Mouse (Mus musculus) midbrain, embryonic 13.5 days (tissue): ENCODE results near the gene Recql5. TPM values are rescaled to one million over a fixed set of nuclear protein-coding genes. Genes with fewer than 3 reads are reported as not detected.

Experiments used
- ATAC-seq: fragments of 200-750 bp; cut with Nextera tagmentation; 2 replicates; pipeline ENCODE4 v1.8.0; 2017; ENCODE audit warnings: mild to moderate bottlenecking, moderate TSS enrichment, moderate library complexity
- H3K27ac ChIP-seq: fragments of 300-500 bp; sonication (generic); 2 replicates; pipeline ENCODE4 v1.5.1; 2015; ENCODE audit warnings: inconsistent platforms, mild to moderate bottlenecking, moderate library complexity
- H3K27me3 ChIP-seq: fragments of 300-500 bp; sonication (generic); 2 replicates; pipeline ENCODE4 v1.6.1; 2015; ENCODE audit warnings: mild to moderate bottlenecking, inconsistent platforms
- H3K36me3 ChIP-seq: fragments of 300-500 bp; sonication (generic); 2 replicates; pipeline ENCODE4 v1.6.1; 2015; ENCODE audit warnings: mild to moderate bottlenecking, inconsistent platforms
- H3K4me1 ChIP-seq: fragments of 300-500 bp; sonication (generic); replicated peaks from 2 replicates; pipeline ENCODE4 v1.6.1; 2015; ENCODE audit warnings: inconsistent platforms
- H3K4me2 ChIP-seq: fragments of 300-500 bp; sonication (generic); replicated peaks from 2 replicates; pipeline ENCODE4 v1.6.1; 2015; ENCODE audit warnings: moderate library complexity, mild to moderate bottlenecking, inconsistent platforms
- H3K4me3 ChIP-seq: fragments of 300-500 bp; sonication (generic); replicated peaks from 2 replicates; pipeline ENCODE4 v1.5.1; 2015; ENCODE audit warnings: mild to moderate bottlenecking, inconsistent platforms
- H3K9ac ChIP-seq: fragments of 300-500 bp; sonication (generic); replicated peaks from 2 replicates; pipeline ENCODE4 v1.6.1; 2015; ENCODE audit warnings: mild to moderate bottlenecking, inconsistent platforms
- H3K9me3 ChIP-seq: fragments of 300-500 bp; sonication (generic); 2 replicates; pipeline ENCODE4 v1.6.1; 2016; ENCODE audit warnings: mild to moderate bottlenecking, inconsistent platforms
- WGBS: fragments of 180-500 bp; shearing (Covaris S2); methylation state at CpG from one replicate; pipeline ENCODE4 v1.1.7; 2015; 5-methylcytosine and 5-hydroxymethylcytosine counted together
- polyA plus RNA-seq: library from polyadenylated mRNA; unstranded; fragments of >200 nt; fragmentation: Nextera tagmentation; extraction: Ambion mirVana; gene quantifications from 2 replicates; pipeline ENCODE4 v1.2.1, GENCODE M21; 2015

The Recql5 gene
- polyA plus RNA-seq, 1 experiment from 2014 or later, result 29.2 TPM

DNA sequence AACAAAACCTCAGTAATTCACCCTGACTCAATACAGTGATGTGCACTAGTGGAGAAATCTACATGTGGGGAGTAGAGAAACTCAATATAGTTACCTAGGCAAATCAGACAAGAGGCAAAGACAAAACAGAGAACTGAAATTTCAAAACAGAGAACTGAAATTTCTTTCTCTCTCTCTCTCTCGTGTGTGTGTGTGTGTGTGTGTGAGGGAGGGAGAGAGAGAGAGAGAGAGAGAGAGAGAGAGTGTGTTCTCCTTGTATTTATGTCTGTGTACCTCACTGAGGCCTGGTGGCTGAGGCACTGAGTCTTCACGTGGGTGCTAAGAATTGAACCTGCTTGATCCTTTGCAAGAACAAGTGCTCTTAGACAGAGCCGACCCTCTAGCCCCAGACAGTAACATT lies 3.5 kb downstream of the Recql5 start:
- Histone ChIP-seq H3K9ac (no peak overlapping the region), H3K4me3 (no peak overlapping the region), H3K9me3 (no peaks in the 10 kb centered on the region), H3K4me1 (peaks cover 22% of the 10 kb centered on the region), H3K27me3 (no peaks in the 10 kb centered on the region), H3K36me3 (peaks cover 27% of the 10 kb centered on the region), H3K4me2 (no peak overlapping the region), H3K27ac (no peak overlapping the region)
- ATAC-seq, result no peak
- 75% methylated on average over 3 of the region's 3 CpGs for WGBS

DNA sequence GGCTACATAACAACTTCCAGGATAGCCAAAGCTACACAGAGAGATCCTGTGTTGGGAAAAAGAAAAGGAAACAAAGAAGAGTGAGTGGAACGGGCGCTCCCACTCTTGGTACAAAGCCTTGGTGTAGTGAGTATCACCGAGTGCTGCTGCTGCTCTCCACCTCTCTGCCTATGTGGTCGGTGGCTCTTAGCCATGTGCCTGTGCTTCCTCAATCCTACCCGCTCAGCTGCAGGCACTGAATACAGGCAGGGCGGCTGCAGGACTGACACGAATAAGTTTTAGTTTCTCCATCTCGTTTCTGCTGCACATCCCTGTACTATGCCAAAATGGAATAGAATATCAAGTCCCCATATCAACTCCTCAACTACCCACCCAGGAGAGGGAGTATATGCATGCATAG lies 4.2 kb downstream of the Recql5 start:
- H3K4me3 ChIP-seq, result no peak overlapping the region
- H3K27me3 ChIP-seq, result no peaks in the 10 kb centered on the region
- H3K36me3 ChIP-seq, result peaks cover 34% of the 10 kb centered on the region
- H3K4me2 ChIP-seq, result no peak overlapping the region
- H3K9me3 ChIP-seq, result no peaks in the 10 kb centered on the region
- WGBS, result 89% methylated on average over 8 of the region's 8 CpGs
- H3K27ac ChIP-seq, result no peak overlapping the region
- ATAC-seq, result no peak
- peaks cover 14% of the 10 kb centered on the region for H3K4me1 ChIP-seq
- no peak overlapping the region for H3K9ac ChIP-seq

DNA sequence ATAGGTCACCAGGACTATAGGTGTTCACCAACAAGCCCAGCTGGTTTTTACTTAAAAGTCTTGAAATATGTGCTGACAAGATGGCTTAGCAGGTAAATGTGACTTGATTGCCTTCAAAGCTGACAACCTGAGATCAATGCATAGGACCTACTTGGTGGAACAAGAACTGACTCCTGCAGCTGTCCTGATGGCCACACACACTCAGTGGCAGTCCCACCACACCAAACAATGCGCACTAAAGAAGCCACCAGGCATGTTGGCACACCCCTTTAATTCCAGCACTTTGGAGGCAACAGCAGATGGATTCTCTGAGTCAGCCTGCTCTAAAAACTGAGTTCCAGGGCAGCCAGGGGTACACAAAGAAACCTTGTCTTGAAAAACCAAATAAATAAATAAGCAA lies 11.3 kb downstream of the Recql5 start:
- Histone ChIP-seq H3K27ac (no peak overlapping the region), H3K4me2 (no peak overlapping the region), H3K27me3 (no peaks in the 10 kb centered on the region), H3K4me1 (no peaks in the 10 kb centered on the region), H3K9me3 (no peaks in the 10 kb centered on the region), H3K4me3 (no peak overlapping the region), H3K9ac (no peak overlapping the region), H3K36me3 (peaks cover 40% of the 10 kb centered on the region)
- WGBS, result 87% methylated on average over 1 of the region's 1 CpGs
- ATAC-seq, result no peak

DNA sequence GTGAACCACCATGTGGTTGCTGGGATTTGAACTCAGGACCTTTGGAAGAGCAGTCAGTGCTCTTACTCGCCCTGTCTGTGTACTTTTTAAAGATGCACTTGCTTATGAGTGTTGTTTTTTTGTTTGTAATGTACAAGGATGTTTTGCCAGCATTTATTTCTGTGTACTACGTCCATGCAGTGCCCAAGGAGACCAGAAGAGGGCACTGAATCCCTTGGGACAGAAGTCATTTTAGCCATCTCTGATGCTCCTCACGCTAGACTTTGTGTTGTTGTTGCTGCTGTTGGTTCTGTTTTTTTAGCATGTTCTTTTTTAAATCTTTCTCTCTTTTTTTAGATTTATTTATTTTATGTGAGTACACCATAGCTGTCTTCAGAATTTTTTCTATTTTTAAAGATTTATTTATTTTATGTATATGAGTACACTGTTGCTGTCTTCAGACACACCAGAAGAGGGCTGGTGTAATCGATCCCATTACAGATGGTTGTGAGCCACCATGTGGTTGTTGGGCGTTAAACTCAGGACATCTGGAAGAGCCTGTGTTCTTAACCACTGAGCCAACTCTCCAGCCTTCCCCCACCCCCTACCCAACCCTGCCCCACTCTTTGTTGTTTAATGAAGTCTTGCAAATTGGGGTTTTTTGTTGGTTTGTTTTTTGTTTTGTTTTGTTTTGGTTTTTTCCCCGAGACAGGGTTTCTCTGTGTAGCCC lies 13.0 kb downstream of the Recql5 start:
- Histone ChIP-seq H3K4me1 (no peaks in the 10 kb centered on the region), H3K4me3 (no peak overlapping the region), H3K4me2 (no peak overlapping the region), H3K27me3 (no peaks in the 10 kb centered on the region), H3K36me3 (peaks cover 58% of the 10 kb centered on the region), H3K9ac (no peak overlapping the region), H3K9me3 (no peaks in the 10 kb centered on the region), H3K27ac (no peak overlapping the region)
- 55% methylated on average over 6 of the region's 6 CpGs for WGBS
- ATAC-seq, result no peak

DNA sequence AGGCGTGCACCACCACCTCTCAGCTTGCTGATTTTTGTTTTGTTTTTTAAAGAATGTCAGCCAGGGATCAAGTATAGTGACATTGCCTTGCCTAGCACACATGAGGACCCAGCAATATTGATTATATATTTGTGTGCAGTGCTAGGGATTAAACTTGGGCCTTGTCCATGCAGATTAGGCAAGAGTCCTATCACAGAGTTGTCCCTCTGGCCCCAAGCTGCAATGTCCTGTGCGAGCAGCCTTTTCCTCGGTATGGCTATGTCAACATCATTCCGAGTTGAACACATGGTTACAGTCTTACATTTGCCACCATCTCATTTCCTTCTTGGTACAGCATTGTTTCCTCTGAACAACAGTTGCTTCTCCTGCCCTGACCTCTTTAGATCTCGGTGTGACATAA lies 14.2 kb downstream of the Recql5 start:
- H3K4me3 ChIP-seq, result no peak overlapping the region
- no peak overlapping the region for H3K27ac ChIP-seq
- 97% methylated on average over 5 of the region's 5 CpGs for WGBS
- H3K9me3 ChIP-seq, result no peaks in the 10 kb centered on the region
- H3K9ac ChIP-seq, result no peak overlapping the region
- H3K27me3 ChIP-seq, result no peaks in the 10 kb centered on the region
- ATAC-seq, result no peak
- peaks cover 62% of the 10 kb centered on the region for H3K36me3 ChIP-seq
- H3K4me1 ChIP-seq, result no peaks in the 10 kb centered on the region
- no peak overlapping the region for H3K4me2 ChIP-seq

DNA sequence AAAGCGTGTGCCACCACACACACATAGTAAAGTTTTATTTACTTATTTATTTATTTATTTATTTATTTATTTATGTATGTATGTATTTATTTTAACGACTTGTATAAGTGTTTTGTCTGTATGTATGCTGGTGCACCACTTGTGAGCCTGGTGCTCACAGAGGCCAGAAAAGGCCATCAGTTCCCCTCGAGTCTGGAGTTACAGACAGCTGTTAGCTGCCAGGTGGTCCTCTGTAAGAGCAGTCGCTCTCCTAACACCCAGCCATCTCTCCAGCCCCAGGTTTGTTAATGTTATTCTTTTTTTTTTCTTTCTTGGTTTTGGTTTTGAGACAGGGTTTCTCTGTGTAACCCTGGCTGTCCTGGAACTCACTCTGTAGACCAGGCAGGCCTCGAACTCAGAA lies 14.6 kb downstream of the Recql5 start:
- no peaks in the 10 kb centered on the region for H3K9me3 ChIP-seq
- ATAC-seq, result no peak
- no peaks in the 10 kb centered on the region for H3K4me1 ChIP-seq
- WGBS, result 89% methylated on average over 5 of the region's 5 CpGs
- no peak overlapping the region for H3K9ac ChIP-seq
- no peak overlapping the region for H3K4me3 ChIP-seq
- H3K4me2 ChIP-seq, result no peak overlapping the region
- no peaks in the 10 kb centered on the region for H3K27me3 ChIP-seq
- H3K27ac ChIP-seq, result no peak overlapping the region
- peaks cover 63% of the 10 kb centered on the region for H3K36me3 ChIP-seq

DNA sequence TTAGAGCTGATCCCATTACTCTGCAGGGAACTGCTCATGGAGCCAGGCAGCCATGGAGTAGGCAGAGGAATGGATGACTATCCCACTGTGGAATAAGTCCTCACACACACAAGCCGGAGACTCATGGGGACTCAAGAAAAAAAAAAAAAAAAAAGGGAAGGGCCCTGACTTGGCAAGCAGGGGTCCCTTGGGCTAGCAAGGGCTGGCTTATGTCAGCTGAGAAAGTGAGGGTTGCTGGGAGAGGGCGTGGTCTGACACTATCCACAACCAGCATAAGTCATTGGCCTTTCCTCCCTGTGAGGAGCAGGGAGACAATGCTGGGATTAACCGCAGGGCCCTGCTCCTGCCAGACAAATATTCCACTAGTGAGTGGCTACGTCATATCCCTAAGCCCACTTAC lies 16.7 kb downstream of the Recql5 start:
- Histone ChIP-seq H3K27ac (no peak overlapping the region), H3K9ac (no peak overlapping the region), H3K4me3 (no peak overlapping the region), H3K4me1 (no peaks in the 10 kb centered on the region), H3K4me2 (no peak overlapping the region), H3K27me3 (no peaks in the 10 kb centered on the region), H3K36me3 (peaks cover 64% of the 10 kb centered on the region), H3K9me3 (no peaks in the 10 kb centered on the region)
- WGBS, result 85% methylated on average over 4 of the region's 4 CpGs
- no peak for ATAC-seq

DNA sequence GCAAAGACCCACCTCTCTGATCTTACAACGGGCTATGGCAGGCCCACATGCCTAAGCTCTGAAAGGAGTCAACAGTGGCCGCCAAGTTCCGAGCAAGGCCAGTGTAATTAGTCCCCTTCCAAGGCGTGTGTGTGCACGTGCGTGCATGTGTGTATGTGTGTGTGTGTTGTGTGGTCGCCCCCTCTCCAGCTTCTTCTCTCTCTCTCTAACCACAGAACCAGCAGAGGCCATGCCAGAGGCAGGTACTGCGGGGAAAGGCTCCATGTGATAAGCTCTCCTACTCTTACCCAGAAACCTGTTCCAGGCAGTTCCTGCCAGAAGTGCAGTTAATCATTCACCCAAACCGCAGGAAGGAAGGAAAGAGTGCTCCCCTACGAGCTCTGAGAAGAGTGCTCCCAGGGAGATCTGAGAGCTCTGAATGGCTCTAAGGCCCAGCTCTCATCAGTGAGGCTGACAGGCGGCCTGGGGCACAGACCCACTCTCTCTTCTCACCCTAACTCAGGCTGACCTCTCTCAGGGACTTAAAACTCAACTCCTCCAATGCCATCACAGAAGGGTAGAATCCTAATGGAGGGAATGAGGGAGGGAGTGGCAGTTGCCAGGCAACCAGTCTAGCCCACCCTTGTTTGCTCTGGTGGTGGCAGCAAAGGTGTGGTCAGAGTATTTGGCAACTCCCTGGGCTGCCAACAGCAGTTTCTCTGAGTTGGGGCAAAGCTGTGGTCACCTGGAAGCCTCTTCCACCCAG lies 21.5 kb downstream of the Recql5 start, which contains the start of gene Smim6:
Gene Smim6, plus strand, starts transcription at position 386 of the 745 bp plus-strand sequence.
- Histone ChIP-seq H3K9me3 (no peaks in the 10 kb centered on the region), H3K4me2 (no peak within 1 kb of the TSS), H3K27ac (no peak within 1 kb of the TSS), H3K36me3 (peaks cover 68% of the 10 kb centered on the region), H3K4me1 (no peaks in the 10 kb centered on the region), H3K27me3 (no peaks in the 10 kb centered on the region), H3K4me3 (no peak within 1 kb of the TSS), H3K9ac (no peak within 1 kb of the TSS)
- 88% methylated on average over 11 of the region's 11 CpGs for WGBS
- no peak for ATAC-seq

DNA sequence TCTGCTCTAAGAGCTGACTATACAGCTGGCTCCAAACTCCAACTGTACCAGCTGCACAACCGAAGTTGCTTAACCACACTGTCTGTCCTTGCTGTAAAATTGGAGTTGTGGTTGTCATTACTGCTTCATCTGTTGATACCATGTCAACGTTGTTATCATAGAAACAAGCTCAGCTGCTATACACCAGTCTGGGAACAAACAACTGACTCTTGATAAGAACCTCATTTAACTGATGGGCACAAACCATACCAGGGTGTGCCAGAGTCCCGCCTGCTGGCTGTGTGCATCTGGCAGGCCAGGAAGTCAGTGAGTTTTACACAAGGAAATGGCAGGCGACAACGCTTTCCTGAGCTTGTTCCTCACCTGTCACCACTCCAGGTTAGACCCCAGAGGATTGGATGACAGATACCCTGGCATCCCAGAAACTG lies 22.1 kb downstream of the Recql5 start:
- Histone ChIP-seq H3K36me3 (peaks cover 61% of the 10 kb centered on the region), H3K4me1 (no peaks in the 10 kb centered on the region), H3K9me3 (no peaks in the 10 kb centered on the region), H3K4me3 (no peak overlapping the region), H3K27ac (no peak overlapping the region), H3K9ac (no peak overlapping the region), H3K4me2 (no peak overlapping the region), H3K27me3 (no peaks in the 10 kb centered on the region)
- WGBS, result 96% methylated on average over 5 of the region's 5 CpGs
- no peak for ATAC-seq

DNA sequence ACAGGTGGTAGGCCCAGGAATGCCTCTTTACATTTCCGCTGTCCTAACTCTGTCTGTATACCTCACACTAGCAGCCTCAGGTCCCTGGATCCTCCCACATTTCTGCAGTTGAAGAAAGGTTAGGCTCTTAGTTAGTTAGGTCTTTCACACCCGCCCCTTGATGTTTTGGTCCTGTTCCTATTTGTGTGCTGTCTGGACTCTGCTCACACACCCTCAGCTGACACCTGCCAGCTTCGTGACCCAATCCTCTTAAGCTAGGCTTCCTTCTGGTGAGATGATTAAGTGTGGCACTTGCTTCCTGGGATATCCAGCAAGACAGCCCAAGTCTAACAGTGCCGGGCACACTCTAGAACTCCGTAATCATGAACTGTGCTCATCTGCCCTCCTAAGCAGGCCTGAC lies 26.8 kb downstream of the Recql5 start:
- Histone ChIP-seq H3K4me3 (no peak overlapping the region), H3K4me2 (no peak overlapping the region), H3K27me3 (no peaks in the 10 kb centered on the region), H3K9ac (0 out of 2 replicates have a peak overlapping the region, but pooled peaks have one; percentile 23), H3K4me1 (0 out of 2 replicates have a peak, but pooled peaks cover 17% of the 10 kb centered on the region), H3K36me3 (peaks cover 29% of the 10 kb centered on the region), H3K27ac (no peak overlapping the region), H3K9me3 (no peaks in the 10 kb centered on the region)
- no peak for ATAC-seq
- WGBS, result 90% methylated on average over 5 of the region's 5 CpGs

DNA sequence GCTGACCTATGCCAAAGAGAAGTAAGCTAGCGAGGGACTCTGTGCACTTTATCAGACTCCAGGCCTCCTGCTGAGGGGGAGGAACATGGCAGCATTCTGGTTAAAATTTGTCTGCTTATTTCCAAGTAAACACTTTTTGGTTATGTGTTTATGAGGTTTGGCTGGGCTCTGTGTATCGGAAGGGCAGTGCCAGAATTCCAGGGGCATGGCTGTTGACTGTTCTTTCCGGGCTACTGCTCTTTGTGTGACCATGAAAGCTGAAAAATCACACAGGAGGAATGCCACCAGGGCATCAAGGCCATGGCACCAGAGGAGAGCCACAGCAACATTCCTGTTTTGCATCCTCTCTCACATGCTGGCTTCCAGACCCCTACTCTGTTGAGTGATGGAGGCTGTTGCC lies 27.2 kb downstream of the Recql5 start:
- Histone ChIP-seq H3K4me2 (no peak overlapping the region), H3K4me3 (no peak overlapping the region), H3K9me3 (no peaks in the 10 kb centered on the region), H3K36me3 (peaks cover 28% of the 10 kb centered on the region), H3K27ac (no peak overlapping the region), H3K9ac (0 out of 2 replicates have a peak overlapping the region, but pooled peaks have one; percentile 23), H3K27me3 (no peaks in the 10 kb centered on the region), H3K4me1 (0 out of 2 replicates have a peak, but pooled peaks cover 17% of the 10 kb centered on the region)
- 76% methylated on average over 3 of the region's 3 CpGs for WGBS
- no peak for ATAC-seq

DNA sequence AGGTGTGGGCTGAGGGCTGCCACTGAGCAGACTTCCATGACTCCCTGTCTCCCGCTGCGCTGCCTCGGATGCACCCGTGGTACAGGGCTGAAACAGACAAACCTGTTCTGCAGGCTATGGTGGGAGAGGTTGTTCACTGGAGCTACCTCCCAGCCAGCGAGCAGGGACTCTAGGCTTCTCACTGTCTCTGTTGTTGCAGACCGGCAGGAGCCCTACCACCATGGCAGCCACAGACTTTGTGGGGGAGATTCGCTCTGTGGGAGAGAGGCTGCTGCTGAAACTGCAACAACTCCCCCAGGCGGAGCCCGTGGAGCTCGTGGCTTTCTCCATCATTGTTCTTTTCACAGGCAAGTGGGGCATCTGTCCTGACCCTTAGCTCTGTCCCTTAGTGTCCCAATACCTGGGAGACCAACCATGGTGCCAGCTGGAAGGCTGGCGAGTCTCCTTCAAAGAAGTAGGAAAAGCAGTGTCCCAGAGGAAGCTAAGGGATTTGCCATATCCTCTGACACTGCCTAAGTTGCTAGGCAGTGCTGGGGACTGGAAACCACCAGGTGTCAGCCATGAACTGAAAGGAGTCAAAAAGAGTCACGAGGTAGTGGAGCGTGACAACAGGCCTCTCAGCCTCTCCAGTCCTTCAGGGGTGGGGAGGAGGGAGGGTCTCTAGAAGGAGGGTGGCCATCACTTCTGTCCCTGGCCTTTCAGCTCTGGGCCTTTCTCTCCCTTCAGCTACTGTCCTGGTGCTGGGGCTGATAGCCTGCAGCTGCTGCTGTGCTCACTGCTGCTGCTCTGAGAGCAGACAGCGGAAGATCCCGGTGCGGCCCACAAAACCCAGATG lies 28.1 kb downstream of the Recql5 start:
- Histone ChIP-seq H3K9me3 (no peaks in the 10 kb centered on the region), H3K4me3 (no peak overlapping the region), H3K4me1 (peaks cover 25% of the 10 kb centered on the region), H3K4me2 (no peak overlapping the region), H3K27ac (no peak overlapping the region), H3K36me3 (peaks cover 21% of the 10 kb centered on the region), H3K9ac (0 out of 2 replicates have a peak overlapping the region, but pooled peaks have one; percentile 14), H3K27me3 (no peaks in the 10 kb centered on the region)
- no peak for ATAC-seq
- 40% methylated on average over 16 of the region's 16 CpGs for WGBS
